Mouse (Mus musculus): ENCODE data around the gene Lcp1. TPM values are rescaled to one million over a fixed set of nuclear protein-coding genes. Genes with fewer than 3 reads are reported as not detected.

Gene Lcp1
- total RNA-seq, 2 experiments from 2014 or later = 669 to 1,031 TPM

GRCm38 (mm10) chr14:75197027-75197426, 66.1 kb downstream of the Lcp1 start:
- peak; percentile 20; the same call in 1 of the 2 replicates for ATAC-seq (ENCODE audit: poor library complexity, severe bottlenecking)

GRCm38 (mm10) chr14:75197660-75198059, 66.8 kb downstream of the Lcp1 start:
- ATAC-seq (ENCODE audit: poor library complexity, severe bottlenecking) = no peak

GRCm38 (mm10) chr14:75205363-75206051, 74.6 kb downstream of the Lcp1 start:
- no peak for ATAC-seq (ENCODE audit: poor library complexity, severe bottlenecking)

- no peak for ATAC-seq (ENCODE audit: poor library complexity, severe bottlenecking)
Measured at GRCm38 (mm10) chr14:75206307-75206706, 75.4 kb downstream of the Lcp1 start.

GRCm38 (mm10) chr14:75208572-75209151, 77.8 kb downstream of the Lcp1 start:
- ATAC-seq (ENCODE audit: poor library complexity, severe bottlenecking) = no peak

GRCm38 (mm10) chr14:75213752-75214151, 82.9 kb downstream of the Lcp1 start:
- ATAC-seq (ENCODE audit: poor library complexity, severe bottlenecking) = no peak

- ATAC-seq (ENCODE audit: poor library complexity, severe bottlenecking) = no peak
Measured at GRCm38 (mm10) chr14:75218843-75219242, 87.9 kb downstream of the Lcp1 start.

GRCm38 (mm10) chr14:75219250-75219913, 88.5 kb downstream of the Lcp1 start:
- ATAC-seq (ENCODE audit: poor library complexity, severe bottlenecking) = no peak

- ATAC-seq (ENCODE audit: poor library complexity, severe bottlenecking) = no peak
Measured at GRCm38 (mm10) chr14:75222386-75222785, 91.5 kb downstream of the Lcp1 start.

GRCm38 (mm10) chr14:75227453-75228084, 96.7 kb downstream of the Lcp1 start:
- peak; percentile 62 for ATAC-seq (ENCODE audit: poor library complexity, severe bottlenecking)

- ATAC-seq (ENCODE audit: poor library complexity, severe bottlenecking) = peak; percentile 37
Measured at GRCm38 (mm10) chr14:75229834-75230233, 98.9 kb downstream of the Lcp1 start.

GRCm38 (mm10) chr14:75233070-75233469, 102.2 kb downstream of the Lcp1 start:
- ATAC-seq (ENCODE audit: poor library complexity, severe bottlenecking) = 0 out of 2 replicates have a peak, but pooled peaks have one; percentile 6

GRCm38 (mm10) chr14:75235552-75235951, 104.7 kb downstream of the Lcp1 start:
- no peak for ATAC-seq (ENCODE audit: poor library complexity, severe bottlenecking)

GRCm38 (mm10) chr14:75235955-75236635, 105.2 kb downstream of the Lcp1 start:
- ATAC-seq (ENCODE audit: poor library complexity, severe bottlenecking) = no peak

- no peak for ATAC-seq (ENCODE audit: poor library complexity, severe bottlenecking)
Measured at GRCm38 (mm10) chr14:75236636-75237003, 105.7 kb downstream of the Lcp1 start.

- ATAC-seq (ENCODE audit: poor library complexity, severe bottlenecking) = no peak
Measured at GRCm38 (mm10) chr14:75237096-75237495, 106.2 kb downstream of the Lcp1 start.

GRCm38 (mm10) chr14:75238054-75238692, 107.3 kb downstream of the Lcp1 start:
- peak; percentile 47; the same call in 1 of the 2 replicates for ATAC-seq (ENCODE audit: poor library complexity, severe bottlenecking)

GRCm38 (mm10) chr14:75242087-75242486, 111.2 kb downstream of the Lcp1 start, which contains the start of gene Cpb2:
Cpb2 (plus strand) TSS chr14:75242287.
- ATAC-seq (ENCODE audit: poor library complexity, severe bottlenecking) = no peak

GRCm38 (mm10) chr14:75246024-75247000, 115.4 kb downstream of the Lcp1 start:
- ATAC-seq (ENCODE audit: poor library complexity, severe bottlenecking) = no peak
